In the genomic region with DNA sequence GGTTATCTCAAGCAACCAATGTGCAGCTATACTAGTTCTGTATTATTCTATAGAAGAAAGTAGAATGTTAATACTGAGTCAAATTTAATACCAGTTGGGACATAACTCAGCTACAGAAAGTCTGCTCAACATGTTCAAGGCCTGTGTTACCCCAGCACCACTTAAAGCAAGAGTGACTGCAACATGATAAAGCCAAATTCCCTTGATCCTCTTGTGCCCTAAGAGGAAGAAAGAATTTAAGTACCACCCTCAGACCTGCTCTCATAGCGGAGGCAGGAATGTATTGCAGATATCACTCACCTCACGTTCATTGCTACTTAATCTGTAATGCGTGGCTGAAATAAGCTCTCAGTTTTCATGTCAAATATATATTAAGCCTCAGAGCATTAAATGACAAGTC, we compare ENCODE assay signal across 21 mouse cellular contexts.
"Had no signal": no experiment of that assay in that cellular context is flagged by ENCODE, and none has a peak within 500 bp of the region (broad histone marks: within the 10 kb centered on the region; RNA-seq: fewer than 3 reads in every experiment).

No protein-coding gene starts in this region.

- H3K4me1 ChIP-seq: liver, embryonic 13.5 days; liver, embryonic 15.5 days had no signal

- H3K27me3 ChIP-seq: liver, embryonic 13.5 days; liver, embryonic 15.5 days; midbrain, embryonic 12.5 days; neural tube, embryonic 13.5 days; neural tube, embryonic 15.5 days had no signal

- H3K36me3 ChIP-seq: liver, embryonic 13.5 days; liver, embryonic 15.5 days; midbrain, embryonic 10.5 days; midbrain, embryonic 12.5 days; neural tube, embryonic 13.5 days; neural tube, embryonic 15.5 days had no signal

- H3K27ac ChIP-seq: liver, embryonic 13.5 days; liver, embryonic 15.5 days; midbrain, embryonic 10.5 days; midbrain, embryonic 12.5 days; neural tube, embryonic 13.5 days; neural tube, embryonic 15.5 days had no signal

- H3K4me3 ChIP-seq: liver, embryonic 13.5 days; liver, embryonic 15.5 days; midbrain, embryonic 10.5 days; midbrain, embryonic 12.5 days; myocyte; neural tube, embryonic 13.5 days; neural tube, embryonic 15.5 days had no signal

- H3K4me2 ChIP-seq: liver, embryonic 11.5 days; liver, embryonic 13.5 days; liver, embryonic 15.5 days; lung, embryonic 14.5 days; midbrain, embryonic 12.5 days; neural tube, embryonic 13.5 days; neural tube, embryonic 15.5 days had no signal

- H3K9ac ChIP-seq: liver, embryonic 13.5 days; liver, embryonic 15.5 days; liver, postnatal 0 days; lung, embryonic 14.5 days; midbrain, embryonic 12.5 days; neural tube, embryonic 13.5 days; neural tube, embryonic 15.5 days had no signal

- DNase-seq: liver; liver, embryonic 13.5 days; liver, postnatal 0 days; lung, embryonic 14.5 days; midbrain, embryonic 14.5 days; retina, postnatal 1 day; right cerebral cortex, adult 18-20 months; right cerebral cortex, postnatal 25 days; right cerebral cortex, postnatal 4 days; spleen, adult 18-20 months; thymus, adult 18-20 months; thymus, postnatal 14 days; thymus, postnatal 36 days had no signal

- ATAC-seq: liver, postnatal 0 days; midbrain, embryonic 16.5 days had no signal

- H3K9me3 ChIP-seq: liver, embryonic 13.5 days; liver, embryonic 15.5 days; midbrain, embryonic 10.5 days; midbrain, embryonic 12.5 days; neural tube, embryonic 13.5 days; neural tube, embryonic 15.5 days had no signal
